Mouse (Mus musculus) lung, adult 2 months (tissue): ENCODE results near the gene Mcl1.

Experiments used
- CTCF ChIP-seq: fragments of 200-500 bp; IDR thresholded peaks from 2 replicates; pipeline ENCODE4 v1.5.1; 2011; ENCODE audit warnings: mild to moderate bottlenecking, low read length, control low read depth; ENCODE audit not compliant: insufficient read depth
- POLR2A ChIP-seq: fragments of 200-500 bp; IDR thresholded peaks from 2 replicates; pipeline ENCODE4 v1.6.1; 2011; ENCODE audit warnings: low read depth, mild to moderate bottlenecking, control low read depth, low read length, borderline replicate concordance; ENCODE audit errors: extremely low read depth

DNA sequence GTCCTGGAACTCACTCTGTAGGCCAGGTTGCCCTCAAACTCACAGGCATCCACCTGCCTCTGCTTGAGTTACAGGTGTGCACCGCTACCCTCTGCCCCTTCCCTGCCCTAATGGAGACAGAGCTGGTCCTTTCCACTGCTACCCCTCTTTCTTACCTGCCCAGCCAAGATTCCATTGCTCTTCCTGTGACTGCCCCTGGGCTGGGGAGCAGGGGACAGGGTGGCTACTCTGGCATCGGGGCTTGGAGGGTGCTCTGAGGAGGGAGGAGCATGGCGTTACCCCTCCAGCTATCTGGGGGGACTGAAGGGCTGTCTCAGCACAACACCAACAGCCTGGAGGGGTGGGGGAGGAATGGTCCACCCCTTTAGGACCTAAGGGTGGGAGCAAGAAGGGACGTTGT is 26.7 kb downstream of the Mcl1 start:
- TF ChIP-seq CTCF (no peak), POLR2A (no peak)
